ENCODE assay signal across 8 mouse cellular contexts in the genomic region with DNA sequence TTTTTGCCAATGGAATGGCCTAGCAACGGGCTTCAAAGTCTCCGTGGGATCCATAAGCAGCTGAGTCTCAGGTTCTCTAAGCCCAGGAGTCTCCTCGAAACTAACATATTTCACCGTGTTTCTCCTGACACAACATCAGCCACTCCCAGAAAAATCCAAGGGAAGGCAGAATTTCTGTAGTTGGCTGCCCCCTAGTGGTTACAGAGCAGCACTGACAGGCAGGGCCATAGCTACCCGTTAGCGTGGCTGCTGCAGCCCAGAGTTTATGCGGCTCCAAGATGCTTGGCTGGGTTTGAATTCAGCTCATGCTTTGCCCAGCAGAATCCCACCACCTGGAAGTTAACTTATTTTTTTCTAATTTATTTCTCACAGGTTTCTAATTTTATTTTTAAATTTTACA.
DNase-seq lines count a peak whose midpoint lies in the region; ATAC-seq and TF ChIP-seq lines count a peak whose summit lies in the region.

No protein-coding gene starts in this region.

- no peak overlapping the region for H3K4me3 ChIP-seq in heart, adult 2 months
- no peak overlapping the region for H3K4me3 ChIP-seq in limb, embryonic 11.5 days (ENCODE audit: low read depth, low read length)
- H3K4me3 ChIP-seq in stomach, embryonic 16.5 days (replicated peaks; ENCODE audit: low read length): no peak overlapping the region

- no peak overlapping the region for H3K4me2 ChIP-seq in limb, embryonic 11.5 days (ENCODE audit: low read depth, severe bottlenecking)
- H3K4me2 ChIP-seq in stomach, embryonic 16.5 days (ENCODE audit: low read depth, low read length): peak overlapping the region; percentile 42

- intact Hi-C loops in heart, adult 2 months (cut with DNase I): loop anchor here (5.0 kb wide), 2 partner anchors 213 to 338 kb away; no protein-coding TSS in a partner anchor

- no peaks in the 10 kb centered on the region for H3K36me3 ChIP-seq in heart, adult 2 months (ENCODE audit: control insufficient read depth, insufficient read depth, low read length)
- H3K36me3 ChIP-seq in limb, embryonic 11.5 days (ENCODE audit: control insufficient read depth, insufficient read depth, low read length): no peaks in the 10 kb centered on the region
- no peaks in the 10 kb centered on the region for H3K36me3 ChIP-seq in stomach, embryonic 16.5 days (ENCODE audit: control insufficient read depth, insufficient read depth, low read length)

- no peak for TF ChIP-seq POLR2A in heart, adult 2 months (IDR thresholded peaks at IDR 0.05; ENCODE audit: insufficient read depth, low read depth, low read length)

- H3K27me3 ChIP-seq in heart, adult 2 months (ENCODE audit: control insufficient read depth, insufficient read depth, low read length): no peaks in the 10 kb centered on the region
- 0 out of 2 replicates have a peak, but pooled peaks cover 2% of the 10 kb centered on the region for H3K27me3 ChIP-seq in limb, embryonic 11.5 days (ENCODE audit: control insufficient read depth, insufficient read depth, low read length)
- no peaks in the 10 kb centered on the region for H3K27me3 ChIP-seq in stomach, embryonic 16.5 days (ENCODE audit: control insufficient read depth, insufficient read depth, low read length)

- peak; percentile 41 to 50 for DNase-seq in B cell, adult 2 months
- peak; percentile 37 for DNase-seq in adrenal gland, adult 8-10 months
- peak; percentile 60 for DNase-seq in embryo, embryonic 9.5 days (ENCODE audit: extremely low spot score)
- DNase-seq in heart, adult 2 months: peak; percentile 34 to 59
- DNase-seq in kidney, adult 18-20 months: peak; percentile 42
- peak; percentile 70 for DNase-seq in limb, embryonic 11.5 days (ENCODE audit: low spot score)
- DNase-seq in naive thymus-derived CD4-positive, alpha-beta T cell, adult 2 months (ENCODE audit: low read depth): peak; percentile 53

- no peak overlapping the region for H3K9ac ChIP-seq in heart, adult 2 months (ENCODE audit: low read depth, low read length)
- H3K9ac ChIP-seq in limb, embryonic 11.5 days (ENCODE audit: low read length): no peak overlapping the region
- no peak overlapping the region for H3K9ac ChIP-seq in stomach, embryonic 16.5 days (ENCODE audit: low read length)

- no peak overlapping the region for H3K27ac ChIP-seq in heart, adult 2 months
- H3K27ac ChIP-seq in limb, embryonic 11.5 days (replicated peaks; ENCODE audit: low read depth, low read length): no peak overlapping the region
- H3K27ac ChIP-seq in stomach, embryonic 16.5 days (ENCODE audit: low read length): no peak overlapping the region

- WGBS in heart, adult 2 months: 17% methylated on average over 7 of the region's 7 CpGs
- 17% methylated on average over 7 of the region's 7 CpGs for WGBS in limb, embryonic 11.5 days
- WGBS in stomach, embryonic 16.5 days: 11% methylated on average over 7 of the region's 7 CpGs

- no peak for TF ChIP-seq EP300 in heart, adult 2 months (IDR thresholded peaks at IDR 0.05; ENCODE audit: insufficient read depth, low read depth, low read length)

- no peaks in the 10 kb centered on the region for H3K79me2 ChIP-seq in heart, adult 2 months (replicated peaks; ENCODE audit: control insufficient read depth, insufficient read depth, low read length)

- TF ChIP-seq CTCF in heart, adult 2 months (IDR thresholded peaks at IDR 0.05): peak; percentile 98

- no peak for ATAC-seq in limb, embryonic 11.5 days (ENCODE audit: insufficient number of reproducible peaks, low FRiP score, low TSS enrichment, low read depth)
- peak; percentile 60; the same call in 1 of the 2 replicates for ATAC-seq in stomach, embryonic 16.5 days (ENCODE audit: insufficient read depth, low FRiP score)

- H3K9me3 ChIP-seq in limb, embryonic 11.5 days (ENCODE audit: control insufficient read depth, low read length): no peaks in the 10 kb centered on the region
- H3K9me3 ChIP-seq in stomach, embryonic 16.5 days (replicated peaks; ENCODE audit: control insufficient read depth, low read length): no peaks in the 10 kb centered on the region

- no peaks in the 10 kb centered on the region for H3K4me1 ChIP-seq in heart, adult 2 months (ENCODE audit: control insufficient read depth, insufficient read depth, low read length)
- no peaks in the 10 kb centered on the region for H3K4me1 ChIP-seq in limb, embryonic 11.5 days (ENCODE audit: control insufficient read depth, insufficient read depth, low read length)
- no peaks in the 10 kb centered on the region for H3K4me1 ChIP-seq in stomach, embryonic 16.5 days (ENCODE audit: control insufficient read depth, insufficient read depth, low read length)
